Mouse (Mus musculus) cerebellum, adult 11-12 months (tissue): ENCODE results near the gene Dupd1.

Source experiments
- DNase-seq: peaks from one replicate; pipeline ENCODE4 v3.0.0; 2022

The Dupd1 gene

DNA sequence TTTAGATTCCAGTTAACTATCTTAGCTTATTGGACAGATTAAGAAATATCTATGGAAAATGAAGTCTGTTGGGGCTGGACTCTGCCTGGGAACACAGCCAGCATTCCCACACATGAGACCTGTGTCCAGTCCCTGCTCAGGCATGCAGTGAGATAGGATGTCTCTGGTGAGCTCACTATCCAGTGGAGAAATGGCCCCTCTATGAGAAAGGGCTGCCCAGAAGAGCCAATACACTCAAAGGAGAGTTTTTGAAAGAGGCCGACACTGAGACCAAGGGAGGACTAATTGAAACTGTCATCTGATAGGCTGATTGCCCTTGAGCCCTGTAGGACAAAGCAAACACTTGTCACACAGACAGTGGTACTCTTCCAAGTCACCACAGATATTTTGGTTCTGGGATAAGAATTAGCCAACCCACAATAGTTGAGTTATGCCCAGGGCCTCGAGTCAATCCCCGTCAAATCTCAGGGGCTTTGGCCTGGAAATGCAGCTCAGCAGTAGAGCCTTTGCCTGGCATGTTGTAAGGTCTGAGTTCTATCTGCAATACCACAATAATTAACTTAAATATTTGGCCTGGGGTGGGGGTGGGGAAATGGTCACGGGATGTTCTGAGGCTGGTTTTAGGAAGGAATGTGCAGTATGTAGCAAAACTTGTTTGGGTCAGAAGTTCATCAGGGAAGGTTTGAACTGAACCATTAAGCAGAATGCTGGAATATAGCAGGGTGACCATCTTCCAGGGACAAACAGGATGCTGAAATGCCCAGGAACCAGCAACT is 6.2 kb upstream of the Dupd1 start:
- DNase-seq: no peak

- no peak for DNase-seq
Measured at GRCm38 (mm10) chr14:21719646-21720383, 5.4 kb upstream of the Dupd1 start.

- no peak for DNase-seq
Measured at GRCm38 (mm10) chr14:21711231-21711630, 3.1 kb downstream of the Dupd1 start.

GRCm38 (mm10) chr14:21709545-21709944 is 4.8 kb downstream of the Dupd1 start:
- DNase-seq: no peak

GRCm38 (mm10) chr14:21706759-21707571 is 7.4 kb downstream of the Dupd1 start:
- no peak for DNase-seq

GRCm38 (mm10) chr14:21705462-21705861 is 8.9 kb downstream of the Dupd1 start:
- no peak for DNase-seq

- no peak for DNase-seq
Measured at GRCm38 (mm10) chr14:21703255-21703654, 11.1 kb downstream of the Dupd1 start.

DNA sequence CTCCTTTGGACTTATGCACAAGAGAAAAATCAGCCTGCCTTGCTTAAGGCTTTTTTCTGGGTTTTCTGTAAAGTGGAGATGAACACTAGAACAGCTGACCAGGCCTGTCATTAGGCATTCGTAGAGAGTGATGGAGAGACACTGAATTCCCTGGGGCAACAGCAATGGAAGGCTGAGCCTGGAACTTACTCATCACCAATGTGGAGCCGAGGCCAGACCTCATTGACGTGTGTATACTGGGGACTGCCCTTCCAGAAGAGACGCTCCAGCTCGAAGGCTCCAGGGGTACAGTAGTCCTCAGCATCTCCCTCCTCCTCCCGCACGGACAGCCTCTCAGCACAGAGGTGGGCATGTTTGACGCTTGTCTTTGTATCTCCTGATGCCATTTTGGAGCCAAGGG is 11.7 kb downstream of the Dupd1 start:
- DNase-seq: no peak

GRCm38 (mm10) chr14:21696186-21696830 is 18.1 kb downstream of the Dupd1 start:
- DNase-seq: no peak

GRCm38 (mm10) chr14:21695020-21695419 is 19.4 kb downstream of the Dupd1 start:
- no peak for DNase-seq

- DNase-seq: no peak
Measured at GRCm38 (mm10) chr14:21691070-21691469, 23.3 kb downstream of the Dupd1 start.

- no peak for DNase-seq
Measured at GRCm38 (mm10) chr14:21686376-21687279, 27.7 kb downstream of the Dupd1 start.

DNA sequence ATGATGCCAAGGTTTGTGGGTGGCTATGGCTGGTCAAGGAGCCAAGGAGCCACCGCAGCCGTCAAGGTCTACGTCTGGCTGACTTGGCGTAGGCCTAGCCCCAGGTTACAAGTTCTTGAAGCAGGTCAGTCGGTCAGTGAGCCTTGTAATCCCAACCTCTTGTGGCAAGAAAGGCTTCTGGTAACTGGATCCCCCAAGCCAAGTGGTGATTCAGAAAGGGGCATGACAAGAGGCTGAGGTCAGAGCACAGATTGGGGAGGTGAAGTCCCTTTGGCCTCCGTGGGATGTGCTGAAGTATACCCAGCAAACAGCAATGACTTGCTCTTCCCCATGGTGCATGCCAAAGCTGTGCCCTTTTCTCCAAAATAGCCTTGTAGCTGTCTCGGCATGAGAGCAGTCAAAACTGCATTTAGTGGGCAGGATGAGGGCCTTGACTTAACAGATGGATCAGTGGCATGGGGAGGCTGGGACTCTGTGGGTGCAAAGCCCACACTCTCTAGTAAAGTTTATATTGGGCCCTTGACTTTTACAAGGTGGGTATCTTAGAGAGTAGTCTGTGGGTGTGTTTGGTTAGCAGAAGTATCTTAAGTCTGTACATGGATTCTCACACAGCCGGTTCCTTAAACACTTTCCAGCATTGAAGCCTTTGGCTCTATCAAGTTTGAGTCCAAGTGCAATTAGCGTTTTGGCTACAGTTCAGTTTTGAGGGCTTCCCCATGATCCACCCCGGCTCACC is 28.8 kb downstream of the Dupd1 start:
- no peak for DNase-seq

GRCm38 (mm10) chr14:21683834-21684233 is 30.5 kb downstream of the Dupd1 start:
- no peak for DNase-seq

- DNase-seq: peak; percentile 31
Measured at GRCm38 (mm10) chr14:21682681-21683129, 31.7 kb downstream of the Dupd1 start.

GRCm38 (mm10) chr14:21679631-21680201 is 34.7 kb downstream of the Dupd1 start:
- DNase-seq: no peak

GRCm38 (mm10) chr14:21678509-21679285 is 35.7 kb downstream of the Dupd1 start:
- DNase-seq: no peak

DNA sequence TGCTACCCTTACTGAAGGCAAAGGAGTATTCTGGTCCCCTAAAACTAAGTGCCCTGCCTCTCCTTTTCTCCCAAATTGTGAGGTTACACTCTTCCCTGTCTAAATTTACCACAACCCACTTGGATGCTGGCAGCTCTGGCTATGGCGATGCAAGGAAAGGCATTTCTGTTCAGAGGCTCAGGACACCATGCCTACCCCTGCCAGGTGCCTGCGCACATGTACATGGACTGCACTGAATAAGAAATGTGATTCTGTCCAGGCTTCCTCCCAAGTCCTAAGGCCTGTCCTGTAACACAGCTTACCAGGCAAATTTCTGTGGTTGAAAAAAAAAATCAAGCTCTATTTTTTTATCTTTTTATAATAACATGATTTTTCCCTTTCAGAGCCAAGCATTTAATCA is 38.2 kb downstream of the Dupd1 start:
- no peak for DNase-seq

GRCm38 (mm10) chr14:21674471-21674870 is 39.9 kb downstream of the Dupd1 start:
- no peak for DNase-seq

GRCm38 (mm10) chr14:21673100-21673499 is 41.3 kb downstream of the Dupd1 start:
- DNase-seq: no peak
